ENCODE assay signal across 27 mouse cellular contexts in genomic region chr10:34540687-34541086, GRCm38 (mm10). TPM values are rescaled to one million over a fixed set of nuclear protein-coding genes. Genes with fewer than 3 reads are reported as not detected.
"Had no signal": no experiment of that assay in that cellular context is flagged by ENCODE, and none has a peak within 500 bp of the region (broad histone marks: within the 10 kb centered on the region; RNA-seq: fewer than 3 reads in every experiment).

No protein-coding gene starts in this region.

- H3K36me3 ChIP-seq: embryonic facial prominence, embryonic 10.5 days; embryonic facial prominence, embryonic 12.5 days; embryonic facial prominence, embryonic 13.5 days; embryonic facial prominence, embryonic 15.5 days; forebrain, embryonic 10.5 days; forebrain, embryonic 12.5 days; forebrain, embryonic 15.5 days had no signal

- H3K9ac ChIP-seq: embryonic facial prominence, embryonic 12.5 days; embryonic facial prominence, embryonic 13.5 days; embryonic facial prominence, embryonic 15.5 days; forebrain, embryonic 12.5 days; forebrain, embryonic 13.5 days; forebrain, embryonic 15.5 days; forebrain, postnatal 0 days had no signal

- H3K4me3 ChIP-seq: embryonic facial prominence, embryonic 10.5 days; embryonic facial prominence, embryonic 12.5 days; embryonic facial prominence, embryonic 13.5 days; embryonic facial prominence, embryonic 15.5 days; erythroblast, embryonic 14.5 days; forebrain, embryonic 10.5 days; forebrain, embryonic 12.5 days; forebrain, embryonic 13.5 days; forebrain, embryonic 15.5 days; gastrocnemius, adult 2 months; heart, adult 2 months had no signal

- DNase-seq: cerebellum, adult 9-10 months; cerebellum, adult 9-11 months; cerebellum, postnatal 10 days; cerebellum, postnatal 14 days; cerebellum, postnatal 25 days; cerebellum, postnatal 36 days; embryo, embryonic 11 days; forebrain, postnatal 0 days; gastrocnemius, adult 2 months; gastrocnemius, postnatal 10 days; gastrocnemius, postnatal 14 days; gastrocnemius, postnatal 25 days; gastrocnemius, postnatal 36 days; heart, adult 11 months; heart, adult 18-20 months; heart, adult 2 months had no signal

- H3K27me3 ChIP-seq: embryonic facial prominence, embryonic 12.5 days; embryonic facial prominence, embryonic 13.5 days; embryonic facial prominence, embryonic 15.5 days; forebrain, embryonic 12.5 days; forebrain, embryonic 13.5 days; forebrain, embryonic 15.5 days had no signal

- H3K4me1 ChIP-seq: embryonic facial prominence, embryonic 10.5 days; embryonic facial prominence, embryonic 12.5 days; embryonic facial prominence, embryonic 13.5 days; embryonic facial prominence, embryonic 15.5 days; forebrain, embryonic 10.5 days; forebrain, embryonic 12.5 days; forebrain, embryonic 13.5 days; forebrain, embryonic 15.5 days had no signal

- H3K9me3 ChIP-seq: embryonic facial prominence, embryonic 10.5 days; embryonic facial prominence, embryonic 12.5 days; embryonic facial prominence, embryonic 13.5 days; embryonic facial prominence, embryonic 15.5 days; forebrain, embryonic 10.5 days; forebrain, embryonic 12.5 days; forebrain, embryonic 13.5 days; forebrain, embryonic 15.5 days had no signal

- H3K27ac ChIP-seq: embryonic facial prominence, embryonic 10.5 days; embryonic facial prominence, embryonic 12.5 days; embryonic facial prominence, embryonic 13.5 days; embryonic facial prominence, embryonic 15.5 days; forebrain, embryonic 10.5 days; forebrain, embryonic 12.5 days; forebrain, embryonic 13.5 days; forebrain, embryonic 15.5 days; gastrocnemius, adult 2 months; heart, adult 2 months had no signal

RNA-seq across cellular contexts. Expression of gene Frk, which starts 57.5 kb away (rescaled TPM):
- total RNA-seq: common myeloid progenitor, adult 5-6 weeks; granulocyte monocyte progenitor cell, adult 5-6 weeks had no signal
- polyA plus RNA-seq: erythroblast, embryonic 14.5 days had no signal
